ENCODE assay signal across 26 mouse cellular contexts in genomic region chr17:78624941-78625340, GRCm38 (mm10).
A peak's percentile ranks its signal among the peaks of the same experiment; 100 is the strongest.
DNase-seq lines count a peak whose midpoint lies in the region; ATAC-seq and TF ChIP-seq lines count a peak whose summit lies in the region.
"Had no signal": no experiment of that assay in that cellular context is flagged by ENCODE, and none has a peak within 500 bp of the region (broad histone marks: within the 10 kb centered on the region; RNA-seq: fewer than 3 reads in every experiment).

No protein-coding gene starts in this region.

- H3K9me3 ChIP-seq in ES-E14 (ENCODE audit: control insufficient read depth, insufficient read depth, low read depth, low read length): no peaks in the 10 kb centered on the region
- H3K9me3 ChIP-seq: embryonic facial prominence, embryonic 13.5 days; embryonic facial prominence, embryonic 15.5 days; forebrain, embryonic 12.5 days had no signal

- intact Hi-C loops in heart, postnatal 10 days (cut with DNase I): no loop called here

- ATAC-seq in monocyte, adult 5-6 weeks (replicated peaks; ENCODE audit: insufficient number of reproducible peaks, low FRiP score, low TSS enrichment, poor library complexity, severe bottlenecking): 0 out of 2 replicates have a peak, but pooled peaks have one; percentile 13
- ATAC-seq: CD4-positive, CD25-positive, alpha-beta regulatory T cell, adult 4 months; forebrain, embryonic 14.5 days; forebrain, embryonic 16.5 days had no signal

- no peaks in the 10 kb centered on the region for H3K36me3 ChIP-seq in ES-E14 (ENCODE audit: control insufficient read depth, insufficient read depth, low read length, poor library complexity, severe bottlenecking)
- H3K36me3 ChIP-seq: embryonic facial prominence, embryonic 13.5 days; embryonic facial prominence, embryonic 15.5 days; forebrain, embryonic 10.5 days; forebrain, embryonic 12.5 days had no signal

- DNase-seq in heart, adult 11 months: peak; percentile 73
- no peak for DNase-seq in heart, postnatal 10 days
- DNase-seq in testis, postnatal 10 days (ENCODE audit: low spot score): peak; percentile 35
- DNase-seq in testis, postnatal 14 days (ENCODE audit: low spot score): no peak
- DNase-seq in ES-E14 (ENCODE audit: low read depth, low spot score): no peak
- DNase-seq in adrenal gland, postnatal 36 days: no peak
- DNase-seq in adrenal gland, adult 18-20 months (ENCODE audit: low spot score in 2 of 2): no peak
- DNase-seq: adrenal gland, adult 8-10 months; adrenal gland, postnatal 14 days; B cell, adult 2 months; cerebellum, adult 11 months; cerebellum, adult 18-20 months; cerebellum, adult 8-10 months; cerebellum, adult 9-11 months; cerebellum, postnatal 14 days; cerebellum, postnatal 36 days; embryo, embryonic 11 days had no signal

- H3K4me3 ChIP-seq in ES-E14 (ENCODE audit: insufficient read depth in 1 of 2, low read depth in 1 of 2, low read length in 2 of 2, poor library complexity in 1 of 2, severe bottlenecking in 1 of 2): peak overlapping the region; percentile 47 to 53
- H3K4me3 ChIP-seq: embryonic facial prominence, embryonic 13.5 days; embryonic facial prominence, embryonic 15.5 days; erythroblast, embryonic 14.5 days; forebrain, embryonic 10.5 days; forebrain, embryonic 12.5 days had no signal

- in situ Hi-C loops in ES-E14 (cut with MboI; ENCODE audit: low sequenced_read_pairs in 2 of 2, unreplicated experiment in 2 of 2): no loop called here

- 0 out of 4 replicates have a peak, but pooled peaks cover 0 to 2% of the 10 kb centered on the region in 2 experiments for H3K4me1 ChIP-seq in ES-E14 (ENCODE audit: control insufficient read depth in 2 of 2, insufficient read depth in 2 of 2, low read length in 2 of 2, poor library complexity in 1 of 2)
- H3K4me1 ChIP-seq: embryonic facial prominence, embryonic 13.5 days; embryonic facial prominence, embryonic 15.5 days; forebrain, embryonic 10.5 days; forebrain, embryonic 12.5 days had no signal

- no peak overlapping the region for H3K27ac ChIP-seq in ES-E14 (ENCODE audit: insufficient read depth, low read depth, low read length, poor library complexity, severe bottlenecking)
- H3K27ac ChIP-seq: embryonic facial prominence, embryonic 13.5 days; embryonic facial prominence, embryonic 15.5 days; forebrain, embryonic 10.5 days; forebrain, embryonic 12.5 days had no signal

- H3K9ac ChIP-seq in ES-E14 (ENCODE audit: insufficient read depth, low read depth, low read length, poor library complexity, severe bottlenecking): peak overlapping the region; percentile 20; the same call in 1 of the 2 replicates
- H3K9ac ChIP-seq: embryonic facial prominence, embryonic 13.5 days; embryonic facial prominence, embryonic 15.5 days; forebrain, embryonic 12.5 days had no signal

TF ChIP-seq in ES-E14, 5 proteins besides CTCF, POLR2A, EP300 and RAD21:
- no peak for TF ChIP-seq ZNF384 (IDR thresholded peaks at IDR 0.05; ENCODE audit: low read depth, low read length)
- TF ChIP-seq HCFC1 (IDR thresholded peaks at IDR 0.05; ENCODE audit: borderline replicate concordance, insufficient read depth, low read length): no peak
- no peak for TF ChIP-seq ZC3H11A (IDR thresholded peaks at IDR 0.05; ENCODE audit: borderline replicate concordance, low read depth, low read length)
- no peak for TF ChIP-seq CHD2 (IDR thresholded peaks at IDR 0.05; ENCODE audit: low read depth, low read length)
- no peak for TF ChIP-seq MAFK (IDR thresholded peaks at IDR 0.05; ENCODE audit: insufficient read depth, low read depth, low read length)

Comparison
In these comparisons a context has a peak if more than half of its experiments do, and no peak if none do; other contexts are left out.
1. DNase-seq: peak in heart, adult 11 months (single experiment) and testis, postnatal 10 days (single experiment); none in heart, postnatal 10 days (0 of 2), testis, postnatal 14 days (single experiment), ES-E14 (single experiment), adrenal gland, postnatal 36 days (0 of 2) and adrenal gland, adult 18-20 months (0 of 2).